Mouse (Mus musculus): ENCODE data around the gene Asic2. TPM values are rescaled to one million over a fixed set of nuclear protein-coding genes. Genes with fewer than 3 reads are reported as not detected.

Gene Asic2
- total RNA-seq, 2 experiments from 2014 or later, result not detected

GRCm38 (mm10) chr11:81768305-81768704 lies 200.0 kb downstream of the Asic2 start:
- ATAC-seq (replicated peaks; ENCODE audit: low FRiP score, low TSS enrichment, poor library complexity, severe bottlenecking), result no peak

GRCm38 (mm10) chr11:81767781-81768180 lies 200.5 kb downstream of the Asic2 start:
- no peak for ATAC-seq (replicated peaks; ENCODE audit: low FRiP score, low TSS enrichment, poor library complexity, severe bottlenecking)

DNA sequence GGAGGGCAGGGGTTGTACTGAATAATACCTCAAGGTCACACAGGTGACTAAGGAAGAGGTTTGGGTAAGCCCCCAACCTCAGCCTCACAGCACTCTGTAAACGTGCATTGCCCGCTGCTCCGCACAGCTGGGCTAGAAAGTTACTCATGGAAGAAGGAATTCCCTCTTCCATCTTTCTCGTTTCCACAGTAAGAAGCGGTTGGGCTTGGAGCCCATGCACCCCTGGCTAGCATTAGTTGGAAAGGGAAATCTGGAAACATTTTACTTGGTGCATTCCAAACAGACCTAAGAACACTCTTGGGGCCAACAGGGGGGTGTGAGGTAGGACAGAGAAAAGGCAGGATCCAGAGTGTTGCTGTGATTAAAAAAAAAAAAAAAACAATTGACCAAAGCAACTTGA lies 203.0 kb downstream of the Asic2 start:
- no peak for ATAC-seq (replicated peaks; ENCODE audit: low FRiP score, low TSS enrichment, poor library complexity, severe bottlenecking)

DNA sequence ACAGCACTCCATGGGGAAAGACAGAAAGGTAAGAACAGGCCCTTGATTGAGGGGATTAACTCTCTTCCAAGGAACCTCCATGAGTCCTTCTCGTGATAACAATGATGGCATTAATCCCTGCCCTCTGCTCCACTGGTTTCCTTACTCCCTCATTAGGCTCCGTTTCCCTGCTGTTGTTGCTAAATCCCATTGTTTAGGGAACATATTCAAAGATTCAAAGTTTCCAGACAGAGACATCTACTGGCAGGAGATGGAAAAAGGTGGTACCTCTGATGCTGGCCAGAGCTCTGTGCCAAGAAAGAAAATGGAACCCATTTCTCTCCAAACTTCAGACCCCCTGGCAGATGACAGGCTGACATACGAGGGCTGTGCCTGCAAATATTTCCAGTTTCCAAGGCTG lies 203.5 kb downstream of the Asic2 start:
- ATAC-seq (replicated peaks; ENCODE audit: low FRiP score, low TSS enrichment, poor library complexity, severe bottlenecking), result no peak

GRCm38 (mm10) chr11:81757221-81757620 lies 211.0 kb downstream of the Asic2 start:
- ATAC-seq (replicated peaks; ENCODE audit: low FRiP score, low TSS enrichment, poor library complexity, severe bottlenecking), result no peak

DNA sequence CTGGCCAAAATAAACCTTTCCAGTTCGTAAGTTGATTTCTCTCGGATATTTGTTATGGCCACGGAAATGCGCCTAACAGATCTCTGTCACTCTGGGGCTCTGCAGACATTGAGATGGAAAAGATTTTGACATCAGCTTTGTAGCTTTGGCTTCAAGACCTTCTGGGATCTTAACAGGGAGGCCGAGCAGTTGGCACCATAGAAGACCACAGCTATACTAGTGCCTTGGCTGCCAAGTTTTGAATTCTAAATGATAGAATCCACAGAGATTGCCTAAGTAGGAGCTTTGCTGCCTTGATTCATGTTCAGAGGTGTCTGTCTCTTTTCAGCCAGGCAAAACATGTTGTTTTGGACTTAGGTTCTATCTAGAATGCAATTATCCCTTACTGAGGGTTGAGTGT lies 217.4 kb downstream of the Asic2 start:
- ATAC-seq (replicated peaks; ENCODE audit: low FRiP score, low TSS enrichment, poor library complexity, severe bottlenecking), result no peak

DNA sequence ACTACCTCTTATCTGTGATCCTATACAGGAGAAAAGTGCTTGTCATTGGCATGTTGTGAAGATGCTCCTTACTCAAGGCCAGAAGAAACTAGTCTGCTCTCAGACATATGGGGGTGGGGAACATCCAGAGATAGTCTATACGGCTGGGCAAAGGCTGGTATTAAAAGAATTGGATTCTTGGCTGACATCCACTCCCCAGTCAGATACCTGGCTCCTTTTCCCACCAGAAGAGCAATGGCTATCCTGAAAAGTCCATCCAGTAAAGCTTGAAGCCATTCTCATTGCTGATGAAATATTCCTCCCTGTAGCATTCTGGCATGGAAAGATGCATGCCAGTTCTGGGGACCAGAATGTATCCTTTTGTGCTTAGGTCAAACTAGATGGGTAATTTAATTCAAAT lies 218.2 kb downstream of the Asic2 start:
- no peak for ATAC-seq (replicated peaks; ENCODE audit: low FRiP score, low TSS enrichment, poor library complexity, severe bottlenecking)

DNA sequence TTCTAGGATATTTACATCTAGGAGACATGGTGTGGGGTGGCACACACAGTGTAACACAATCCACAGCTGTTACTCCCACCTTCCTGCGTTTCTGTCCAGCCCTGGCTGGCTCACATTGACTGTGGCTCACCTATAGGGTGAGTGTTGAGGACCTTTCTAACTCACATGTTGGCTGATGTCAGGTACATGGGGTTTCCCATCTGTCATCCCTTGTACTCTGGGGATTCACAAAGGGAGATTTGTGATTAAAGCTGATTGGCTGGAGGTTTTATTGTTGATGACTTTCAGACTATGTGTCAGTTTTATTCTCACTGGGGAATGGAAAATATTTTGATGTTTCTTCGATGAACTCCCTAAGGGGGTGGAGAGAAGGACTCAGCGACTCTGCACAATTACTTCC lies 229.3 kb downstream of the Asic2 start:
- ATAC-seq (replicated peaks; ENCODE audit: low FRiP score, low TSS enrichment, poor library complexity, severe bottlenecking), result no peak

GRCm38 (mm10) chr11:81737777-81738176 lies 230.5 kb downstream of the Asic2 start:
- no peak for ATAC-seq (replicated peaks; ENCODE audit: low FRiP score, low TSS enrichment, poor library complexity, severe bottlenecking)

DNA sequence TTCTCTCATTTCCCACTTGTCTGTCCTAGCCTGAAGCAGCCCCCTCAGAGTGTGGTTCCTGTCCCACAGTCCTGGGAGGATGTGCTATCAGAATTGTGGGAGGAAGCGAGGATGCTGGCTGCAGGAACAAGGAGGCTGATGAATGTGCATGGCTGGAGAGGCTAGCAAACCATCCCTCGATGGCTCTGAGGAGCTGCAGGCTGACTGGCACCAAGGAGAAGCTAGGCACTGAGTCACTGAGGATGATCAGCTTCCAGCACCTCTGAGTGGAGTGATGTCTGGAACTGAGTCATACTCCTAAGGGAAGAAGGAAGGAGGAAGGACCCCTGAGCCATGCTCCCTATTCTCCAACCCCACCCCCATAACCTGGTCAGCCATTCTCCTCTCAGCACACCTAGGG lies 246.2 kb downstream of the Asic2 start:
- ATAC-seq (replicated peaks; ENCODE audit: low FRiP score, low TSS enrichment, poor library complexity, severe bottlenecking), result no peak

DNA sequence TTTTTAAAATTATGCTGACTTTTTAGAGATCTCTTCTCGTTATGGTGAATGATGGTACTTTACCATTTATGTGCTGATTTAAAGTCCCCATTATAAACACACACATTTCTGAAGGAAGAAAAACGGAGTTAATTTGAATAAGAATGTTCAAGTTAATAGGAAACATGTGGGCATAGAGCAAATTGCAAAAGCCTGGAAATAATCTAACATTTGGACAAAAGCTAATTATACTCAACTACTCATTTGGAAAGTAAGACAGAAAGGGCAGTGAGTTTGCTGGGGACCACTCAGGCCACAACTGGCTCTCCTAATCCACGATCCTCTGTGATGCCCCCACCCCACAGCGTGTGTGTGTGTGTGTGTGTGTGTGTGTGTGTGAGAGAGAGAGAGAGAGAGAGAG lies 253.5 kb downstream of the Asic2 start:
- no peak for ATAC-seq (replicated peaks; ENCODE audit: low FRiP score, low TSS enrichment, poor library complexity, severe bottlenecking)

DNA sequence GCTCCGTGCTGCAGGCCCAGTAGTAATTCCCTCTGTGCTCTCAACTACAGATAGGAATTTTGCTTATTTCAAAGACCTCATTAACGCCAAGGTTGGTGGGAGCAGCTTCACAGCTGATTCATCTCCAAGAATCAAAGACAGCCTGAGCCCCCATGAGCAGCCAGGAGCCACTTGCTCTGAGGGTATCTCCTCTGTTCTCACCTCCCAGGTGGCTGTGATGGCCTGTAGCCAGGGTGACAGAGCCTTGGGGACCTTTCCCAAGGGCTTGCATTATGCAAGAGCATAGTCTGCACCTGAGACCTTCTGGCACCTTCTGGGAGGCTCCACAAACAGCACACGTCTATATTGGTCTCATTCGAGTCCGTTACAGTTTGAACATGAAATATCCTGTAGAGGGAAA lies 261.3 kb downstream of the Asic2 start:
- no peak for ATAC-seq (replicated peaks; ENCODE audit: low FRiP score, low TSS enrichment, poor library complexity, severe bottlenecking)

DNA sequence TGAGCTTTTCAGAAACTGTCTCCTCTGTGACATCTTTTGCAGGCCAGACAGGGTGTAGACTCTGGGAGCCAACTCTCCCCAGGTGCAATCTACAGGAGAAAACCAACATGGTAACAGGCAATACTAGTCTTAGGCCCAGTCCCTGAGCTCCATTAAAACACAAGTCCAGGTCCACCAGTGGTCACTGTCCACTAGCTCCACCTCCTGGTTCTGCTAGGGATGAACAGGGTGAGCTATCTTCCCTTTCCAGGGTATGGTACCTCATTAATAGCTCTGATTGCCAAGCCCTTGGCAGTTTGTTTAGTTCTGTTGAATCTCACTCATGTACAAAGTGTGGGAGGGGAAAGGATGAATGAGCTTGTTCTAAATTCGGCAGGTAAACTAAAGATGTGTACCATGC lies 270.2 kb downstream of the Asic2 start:
- ATAC-seq (replicated peaks; ENCODE audit: low FRiP score, low TSS enrichment, poor library complexity, severe bottlenecking), result no peak

DNA sequence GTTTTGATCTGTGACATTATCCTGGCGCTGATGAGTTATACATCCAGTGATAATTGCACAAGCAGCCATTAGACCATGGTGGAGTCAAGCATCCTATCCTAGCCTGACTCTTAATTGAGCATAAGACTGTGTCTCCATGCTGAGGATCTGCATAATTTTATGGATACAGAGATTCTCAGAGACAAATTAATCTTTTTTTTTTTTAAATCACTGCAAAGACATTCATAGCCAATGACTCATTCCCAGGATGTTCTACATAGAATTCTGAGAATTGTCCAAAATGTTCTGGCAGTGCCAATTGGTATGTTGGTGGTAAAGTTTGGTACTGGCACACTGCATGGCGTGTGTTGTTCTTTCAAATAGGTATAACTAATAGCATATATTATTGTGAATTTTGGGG lies 272.8 kb downstream of the Asic2 start:
- no peak for ATAC-seq (replicated peaks; ENCODE audit: low FRiP score, low TSS enrichment, poor library complexity, severe bottlenecking)

GRCm38 (mm10) chr11:81680511-81680910 lies 287.7 kb downstream of the Asic2 start:
- no peak for ATAC-seq (replicated peaks; ENCODE audit: low FRiP score, low TSS enrichment, poor library complexity, severe bottlenecking)

DNA sequence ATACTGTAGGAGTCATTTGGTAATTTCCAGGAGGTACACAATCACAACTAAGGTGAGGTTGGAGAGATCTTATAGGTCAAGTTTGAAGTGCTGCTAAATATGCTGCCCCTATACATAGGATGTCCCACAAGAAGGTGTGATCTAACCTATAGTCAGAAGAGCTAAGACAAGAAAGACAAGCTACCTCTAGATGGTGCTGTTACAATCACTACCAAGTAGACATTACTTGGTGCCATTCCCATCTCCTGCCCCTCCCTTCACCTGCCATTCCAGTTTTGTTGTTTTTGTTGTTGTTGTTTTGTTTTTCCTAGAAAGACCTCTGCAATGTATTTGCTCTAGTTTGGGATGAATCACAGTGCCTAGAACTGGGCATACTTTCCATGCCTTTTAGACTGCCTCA lies 296.5 kb downstream of the Asic2 start:
- ATAC-seq (replicated peaks; ENCODE audit: low FRiP score, low TSS enrichment, poor library complexity, severe bottlenecking), result no peak

DNA sequence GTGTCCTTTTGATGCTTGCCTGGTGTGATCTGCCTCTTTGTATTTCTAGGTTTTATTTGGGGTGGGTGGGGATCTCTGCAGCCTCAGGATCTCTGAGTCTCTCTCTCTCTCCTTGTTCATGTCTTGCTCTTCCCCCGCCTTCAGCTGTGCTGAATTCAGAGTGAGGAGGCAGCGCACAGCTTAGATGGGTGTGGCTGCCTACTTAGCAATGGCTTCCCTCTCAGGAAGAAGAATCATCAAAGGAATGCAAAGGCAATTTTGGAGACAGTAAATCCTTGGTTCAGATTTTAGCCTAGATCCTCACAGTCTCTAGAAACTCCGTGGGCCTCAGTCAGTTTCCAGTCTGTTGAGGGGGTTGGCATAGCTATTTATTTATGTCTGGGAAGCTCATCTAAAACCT lies 297.8 kb downstream of the Asic2 start:
- ATAC-seq (replicated peaks; ENCODE audit: low FRiP score, low TSS enrichment, poor library complexity, severe bottlenecking), result no peak

GRCm38 (mm10) chr11:81658850-81659249 lies 309.4 kb downstream of the Asic2 start:
- no peak for ATAC-seq (replicated peaks; ENCODE audit: low FRiP score, low TSS enrichment, poor library complexity, severe bottlenecking)

GRCm38 (mm10) chr11:81657121-81657520 lies 311.1 kb downstream of the Asic2 start:
- ATAC-seq (replicated peaks; ENCODE audit: low FRiP score, low TSS enrichment, poor library complexity, severe bottlenecking), result no peak

- no peak for ATAC-seq (replicated peaks; ENCODE audit: low FRiP score, low TSS enrichment, poor library complexity, severe bottlenecking)
These were observed 320.4 kb downstream of the Asic2 start for GRCm38 (mm10) chr11:81647828-81648227.

- no peak for ATAC-seq (replicated peaks; ENCODE audit: low FRiP score, low TSS enrichment, poor library complexity, severe bottlenecking)
These were observed 322.7 kb downstream of the Asic2 start for GRCm38 (mm10) chr11:81645549-81645948.

DNA sequence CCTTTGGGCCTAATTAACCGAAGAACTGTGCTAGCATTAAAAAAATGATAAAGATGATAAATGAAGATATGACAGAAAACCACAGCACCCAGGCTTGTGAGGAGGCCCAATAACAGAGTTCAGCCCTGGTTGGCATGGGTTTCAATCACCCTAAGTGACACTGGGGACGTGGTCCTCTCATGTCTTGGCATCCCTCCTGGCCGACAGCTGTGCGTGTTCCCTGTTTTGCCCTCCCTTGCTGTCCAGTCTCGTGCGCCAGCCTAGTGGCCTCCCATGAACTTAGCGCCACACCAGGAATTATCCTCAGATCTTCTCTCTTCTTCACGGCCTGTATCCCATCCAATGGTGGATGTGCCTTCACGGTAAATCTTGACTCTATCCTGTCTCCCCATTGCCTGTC lies 331.9 kb downstream of the Asic2 start:
- ATAC-seq (replicated peaks; ENCODE audit: low FRiP score, low TSS enrichment, poor library complexity, severe bottlenecking), result no peak

Data from megakaryocyte-erythroid progenitor cell, adult 5-6 weeks (primary cell).